Mouse (Mus musculus): Measurements from ENCODE around the gene Triobp. TPM values are rescaled to one million over a fixed set of nuclear protein-coding genes. Genes with fewer than 3 reads are reported as not detected.

Triobp gene
- total and polyA plus RNA-seq, 3 experiments: 22.0 to 30.9 (median 24.4) TPM

DNA sequence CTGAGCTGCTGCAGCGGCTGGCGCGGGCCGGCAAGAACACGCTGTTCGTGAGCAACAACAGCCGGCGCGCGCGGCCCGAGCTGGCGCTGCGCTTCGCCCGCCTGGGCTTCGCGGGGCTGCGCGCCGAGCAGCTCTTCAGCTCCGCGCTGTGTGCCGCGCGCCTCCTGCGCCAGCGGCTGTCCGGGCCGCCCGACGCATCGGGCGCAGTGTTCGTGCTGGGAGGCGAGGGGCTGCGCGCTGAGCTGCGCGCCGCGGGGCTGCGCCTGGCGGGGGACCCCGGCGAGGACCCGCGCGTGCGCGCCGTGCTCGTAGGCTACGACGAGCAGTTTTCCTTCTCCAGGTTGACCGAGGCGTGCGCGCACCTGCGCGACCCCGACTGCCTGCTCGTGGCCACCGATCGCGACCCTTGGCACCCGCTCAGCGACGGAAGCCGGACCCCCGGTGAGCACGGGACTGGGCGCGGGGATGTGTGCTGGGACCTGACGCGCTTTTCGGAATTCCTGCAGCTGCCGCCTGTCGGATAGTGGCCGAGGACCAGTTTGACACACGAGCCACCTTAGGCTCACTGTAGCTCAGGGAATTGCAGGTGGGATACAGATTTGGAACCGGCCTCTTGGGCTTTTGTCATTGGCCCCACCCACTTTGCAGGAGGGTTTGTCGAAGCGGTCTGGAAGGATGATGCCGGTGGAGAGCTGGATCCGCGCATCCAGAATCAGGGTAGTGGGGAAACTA lies 33.3 kb upstream of the Triobp start:
- intact Hi-C loops (cut with DNase I): loop anchor here (2.0 to 5.0 kb wide), 2 partner anchors 49 to 113 kb away; partner anchors contain the start of gene H1f0
- Histone ChIP-seq H3K4me1 (ENCODE audit: control insufficient read depth, insufficient read depth, low read length) (peaks cover 2% of the 10 kb centered on the region), H3K4me3 (peak overlapping the region; percentile 55), H3K9ac (ENCODE audit: low read depth, low read length) (peak overlapping the region; percentile 65), H3K27ac (no peak overlapping the region), H3K36me3 (ENCODE audit: control insufficient read depth, insufficient read depth, low read length) (no peaks in the 10 kb centered on the region), H3K27me3 (ENCODE audit: control insufficient read depth, insufficient read depth, low read length) (peaks cover 2% of the 10 kb centered on the region; the same call in 1 of the 2 replicates), H3K79me2 (replicated peaks; ENCODE audit: control insufficient read depth, insufficient read depth, low read length) (no peaks in the 10 kb centered on the region)
- 1% methylated on average over 83 of the region's 87 CpGs for whole genome bisulfite sequencing
- TF ChIP-seq EP300 (IDR thresholded peaks at IDR 0.05; ENCODE audit: insufficient read depth, low read depth, low read length): no peak
- no peak for TF ChIP-seq POLR2A (IDR thresholded peaks at IDR 0.05; ENCODE audit: insufficient read depth, low read depth, low read length)
- no peak for TF ChIP-seq CTCF (IDR thresholded peaks at IDR 0.05)
- no peak for DNase-seq

GRCm38 (mm10) chr15:78914823-78915659 lies 32.5 kb upstream of the Triobp start:
- Histone ChIP-seq H3K27me3 (ENCODE audit: control insufficient read depth, insufficient read depth, low read length) (peaks cover 2% of the 10 kb centered on the region; the same call in 1 of the 2 replicates), H3K4me3 (no peak overlapping the region), H3K4me1 (ENCODE audit: control insufficient read depth, insufficient read depth, low read length) (peaks cover 2% of the 10 kb centered on the region), H3K27ac (no peak overlapping the region), H3K9ac (ENCODE audit: low read depth, low read length) (no peak overlapping the region), H3K36me3 (ENCODE audit: control insufficient read depth, insufficient read depth, low read length) (no peaks in the 10 kb centered on the region), H3K79me2 (replicated peaks; ENCODE audit: control insufficient read depth, insufficient read depth, low read length) (no peaks in the 10 kb centered on the region)
- 59% methylated on average over 8 of the region's 8 CpGs for WGBS
- intact Hi-C loops (cut with DNase I): loop anchor here (1.0 to 5.0 kb wide), 5 partner anchors 16 to 157 kb away; partner anchors contain the start of gene H1f0
- TF ChIP-seq EP300 (IDR thresholded peaks at IDR 0.05; ENCODE audit: insufficient read depth, low read depth, low read length) (no peak), POLR2A (IDR thresholded peaks at IDR 0.05; ENCODE audit: insufficient read depth, low read depth, low read length) (no peak), CTCF (IDR thresholded peaks at IDR 0.05) (no peak)
- no peak for DNase-seq

- peak; percentile 96 for TF ChIP-seq EP300 (IDR thresholded peaks at IDR 0.05; ENCODE audit: insufficient read depth, low read depth, low read length)
- no peak for TF ChIP-seq POLR2A (IDR thresholded peaks at IDR 0.05; ENCODE audit: insufficient read depth, low read depth, low read length)
- TF ChIP-seq CTCF (IDR thresholded peaks at IDR 0.05): peak; percentile 83
- H3K4me3 ChIP-seq: no peak overlapping the region
- H3K9ac ChIP-seq (ENCODE audit: low read depth, low read length): no peak overlapping the region
- peak; percentile 70 to 73 for DNase-seq
- 3% methylated on average over 8 of the region's 8 CpGs for WGBS
- H3K79me2 ChIP-seq (replicated peaks; ENCODE audit: control insufficient read depth, insufficient read depth, low read length): no peaks in the 10 kb centered on the region
- peaks cover 2% of the 10 kb centered on the region for H3K4me1 ChIP-seq (ENCODE audit: control insufficient read depth, insufficient read depth, low read length)
- H3K36me3 ChIP-seq (ENCODE audit: control insufficient read depth, insufficient read depth, low read length): no peaks in the 10 kb centered on the region
- H3K27me3 ChIP-seq (ENCODE audit: control insufficient read depth, insufficient read depth, low read length): peaks cover 2% of the 10 kb centered on the region; the same call in 1 of the 2 replicates
- intact Hi-C loops (cut with DNase I): loop anchor here (1.0 to 5.0 kb wide), 4 partner anchors 16 to 157 kb away; no protein-coding TSS in a partner anchor
- H3K27ac ChIP-seq: no peak overlapping the region
Measured at GRCm38 (mm10) chr15:78915660-78916017, 31.9 kb upstream of the Triobp start.

GRCm38 (mm10) chr15:78916052-78916826 lies 31.3 kb upstream of the Triobp start:
- 83% methylated on average over 12 of the region's 12 CpGs for WGBS
- H3K79me2 ChIP-seq (replicated peaks; ENCODE audit: control insufficient read depth, insufficient read depth, low read length): no peaks in the 10 kb centered on the region
- peaks cover 2% of the 10 kb centered on the region; the same call in 1 of the 2 replicates for H3K27me3 ChIP-seq (ENCODE audit: control insufficient read depth, insufficient read depth, low read length)
- intact Hi-C loops (cut with DNase I): loop anchor here (5.0 kb wide), 1 partner anchor 156 kb away; no protein-coding TSS in a partner anchor
- H3K4me1 ChIP-seq (ENCODE audit: control insufficient read depth, insufficient read depth, low read length): peaks cover 2% of the 10 kb centered on the region
- H3K9ac ChIP-seq (ENCODE audit: low read depth, low read length): no peak overlapping the region
- no peak overlapping the region for H3K4me3 ChIP-seq
- H3K36me3 ChIP-seq (ENCODE audit: control insufficient read depth, insufficient read depth, low read length): no peaks in the 10 kb centered on the region
- no peak for DNase-seq
- H3K27ac ChIP-seq: no peak overlapping the region
- no peak for TF ChIP-seq POLR2A (IDR thresholded peaks at IDR 0.05; ENCODE audit: insufficient read depth, low read depth, low read length)
- no peak; the same call in 1 of the 2 replicates for TF ChIP-seq EP300 (IDR thresholded peaks at IDR 0.05; ENCODE audit: insufficient read depth, low read depth, low read length)
- TF ChIP-seq CTCF (IDR thresholded peaks at IDR 0.05): no peak

- H3K9ac ChIP-seq (ENCODE audit: low read depth, low read length): no peak overlapping the region
- no peak for DNase-seq
- H3K27me3 ChIP-seq (ENCODE audit: control insufficient read depth, insufficient read depth, low read length): peaks cover 2% of the 10 kb centered on the region; the same call in 1 of the 2 replicates
- H3K36me3 ChIP-seq (ENCODE audit: control insufficient read depth, insufficient read depth, low read length): no peaks in the 10 kb centered on the region
- intact Hi-C loops (cut with DNase I): loop anchor here (5.0 kb wide), 1 partner anchor 154 kb away; no protein-coding TSS in a partner anchor
- WGBS: 89% methylated on average over 23 of the region's 23 CpGs
- no peak overlapping the region for H3K4me3 ChIP-seq
- peaks cover 2% of the 10 kb centered on the region for H3K4me1 ChIP-seq (ENCODE audit: control insufficient read depth, insufficient read depth, low read length)
- H3K79me2 ChIP-seq (replicated peaks; ENCODE audit: control insufficient read depth, insufficient read depth, low read length): no peaks in the 10 kb centered on the region
- TF ChIP-seq EP300 (IDR thresholded peaks at IDR 0.05; ENCODE audit: insufficient read depth, low read depth, low read length) (no peak), CTCF (IDR thresholded peaks at IDR 0.05) (no peak), POLR2A (IDR thresholded peaks at IDR 0.05; ENCODE audit: insufficient read depth, low read depth, low read length) (no peak)
- H3K27ac ChIP-seq: no peak overlapping the region
Measured at GRCm38 (mm10) chr15:78918126-78918525, 29.4 kb upstream of the Triobp start.
